Mouse (Mus musculus): ENCODE data around the gene Gldc. TPM values are rescaled to one million over a fixed set of nuclear protein-coding genes. Genes with fewer than 3 reads are reported as not detected.

Gene Gldc
- polyA plus RNA-seq, 1 experiment from 2014 or later = 5.0 TPM

GRCm38 (mm10) chr19:30118344-30119312, 56.6 kb downstream of the Gldc start:
- WGBS (ENCODE audit: insufficient replicate concordance) = 80% methylated on average over 17 of the region's 17 CpGs
- ATAC-seq (replicated peaks; ENCODE audit: insufficient number of reproducible peaks, low FRiP score, low TSS enrichment) = no peak
- no peak overlapping the region for H3K4me2 ChIP-seq
- H3K4me3 ChIP-seq (ENCODE audit: low read depth, low read length) = no peak overlapping the region
- H3K27me3 ChIP-seq (ENCODE audit: control insufficient read depth, insufficient read depth, low read length) = no peaks in the 10 kb centered on the region
- peaks cover 9% of the 10 kb centered on the region; the same call in 1 of the 2 replicates for H3K4me1 ChIP-seq (ENCODE audit: control insufficient read depth, insufficient read depth, low read length)
- H3K27ac ChIP-seq (ENCODE audit: low read depth, low read length) = peak overlapping the region; percentile 22; the same call in 1 of the 2 replicates
- H3K36me3 ChIP-seq (ENCODE audit: control insufficient read depth, insufficient read depth, low read length) = no peaks in the 10 kb centered on the region
- no peaks in the 10 kb centered on the region for H3K9me3 ChIP-seq (replicated peaks; ENCODE audit: control insufficient read depth, low read length)
- H3K9ac ChIP-seq (ENCODE audit: low read depth, low read length) = no peak overlapping the region

GRCm38 (mm10) chr19:30117775-30118174, 57.5 kb downstream of the Gldc start:
- Histone ChIP-seq H3K4me1 (ENCODE audit: control insufficient read depth, insufficient read depth, low read length) (peaks cover 9% of the 10 kb centered on the region; the same call in 1 of the 2 replicates), H3K9ac (ENCODE audit: low read depth, low read length) (no peak overlapping the region), H3K27me3 (ENCODE audit: control insufficient read depth, insufficient read depth, low read length) (no peaks in the 10 kb centered on the region), H3K4me3 (ENCODE audit: low read depth, low read length) (no peak overlapping the region), H3K36me3 (ENCODE audit: control insufficient read depth, insufficient read depth, low read length) (no peaks in the 10 kb centered on the region), H3K4me2 (no peak overlapping the region), H3K9me3 (replicated peaks; ENCODE audit: control insufficient read depth, low read length) (no peaks in the 10 kb centered on the region), H3K27ac (ENCODE audit: low read depth, low read length) (peak overlapping the region; percentile 22; the same call in 1 of the 2 replicates)
- ATAC-seq (replicated peaks; ENCODE audit: insufficient number of reproducible peaks, low FRiP score, low TSS enrichment) = no peak
- 47% methylated on average over 9 of the region's 9 CpGs for WGBS (ENCODE audit: insufficient replicate concordance)

GRCm38 (mm10) chr19:30117241-30117640, 58.0 kb downstream of the Gldc start:
- no peak for ATAC-seq (replicated peaks; ENCODE audit: insufficient number of reproducible peaks, low FRiP score, low TSS enrichment)

GRCm38 (mm10) chr19:30115606-30116005, 59.6 kb downstream of the Gldc start:
- WGBS (ENCODE audit: insufficient replicate concordance) = 76% methylated on average over 5 of the region's 5 CpGs
- H3K9ac ChIP-seq (ENCODE audit: low read depth, low read length) = no peak overlapping the region
- H3K27ac ChIP-seq (ENCODE audit: low read depth, low read length) = no peak overlapping the region
- H3K4me1 ChIP-seq (ENCODE audit: control insufficient read depth, insufficient read depth, low read length) = peaks cover 9% of the 10 kb centered on the region; the same call in 1 of the 2 replicates
- no peaks in the 10 kb centered on the region for H3K9me3 ChIP-seq (replicated peaks; ENCODE audit: control insufficient read depth, low read length)
- no peak for ATAC-seq (replicated peaks; ENCODE audit: insufficient number of reproducible peaks, low FRiP score, low TSS enrichment)
- H3K36me3 ChIP-seq (ENCODE audit: control insufficient read depth, insufficient read depth, low read length) = no peaks in the 10 kb centered on the region
- H3K4me2 ChIP-seq = no peak overlapping the region
- no peak overlapping the region for H3K4me3 ChIP-seq (ENCODE audit: low read depth, low read length)
- no peaks in the 10 kb centered on the region for H3K27me3 ChIP-seq (ENCODE audit: control insufficient read depth, insufficient read depth, low read length)

More at GRCm38 (mm10) chr19:30117241-30117640, 58.0 kb downstream of the Gldc start:
- H3K27ac ChIP-seq (ENCODE audit: low read depth, low read length) = 0 out of 2 replicates have a peak overlapping the region, but pooled peaks have one; percentile 54
- H3K4me1 ChIP-seq (ENCODE audit: control insufficient read depth, insufficient read depth, low read length) = peaks cover 9% of the 10 kb centered on the region; the same call in 1 of the 2 replicates
- no peaks in the 10 kb centered on the region for H3K27me3 ChIP-seq (ENCODE audit: control insufficient read depth, insufficient read depth, low read length)
- WGBS (ENCODE audit: insufficient replicate concordance) = 44% methylated on average over 4 of the region's 4 CpGs
- no peaks in the 10 kb centered on the region for H3K36me3 ChIP-seq (ENCODE audit: control insufficient read depth, insufficient read depth, low read length)
- H3K9ac ChIP-seq (ENCODE audit: low read depth, low read length) = no peak overlapping the region
- H3K4me3 ChIP-seq (ENCODE audit: low read depth, low read length) = no peak overlapping the region
- no peak overlapping the region for H3K4me2 ChIP-seq
- H3K9me3 ChIP-seq (replicated peaks; ENCODE audit: control insufficient read depth, low read length) = no peaks in the 10 kb centered on the region

- no peak for ATAC-seq (replicated peaks; ENCODE audit: insufficient number of reproducible peaks, low FRiP score, low TSS enrichment)
- H3K4me1 ChIP-seq (ENCODE audit: control insufficient read depth, insufficient read depth, low read length) = peaks cover 9% of the 10 kb centered on the region; the same call in 1 of the 2 replicates
- no peak overlapping the region for H3K9ac ChIP-seq (ENCODE audit: low read depth, low read length)
- no peaks in the 10 kb centered on the region for H3K36me3 ChIP-seq (ENCODE audit: control insufficient read depth, insufficient read depth, low read length)
- H3K9me3 ChIP-seq (replicated peaks; ENCODE audit: control insufficient read depth, low read length) = no peaks in the 10 kb centered on the region
- H3K27me3 ChIP-seq (ENCODE audit: control insufficient read depth, insufficient read depth, low read length) = no peaks in the 10 kb centered on the region
- no peak overlapping the region for H3K27ac ChIP-seq (ENCODE audit: low read depth, low read length)
- whole genome bisulfite sequencing (ENCODE audit: insufficient replicate concordance) = 63% methylated on average over 14 of the region's 14 CpGs
- no peak overlapping the region for H3K4me3 ChIP-seq (ENCODE audit: low read depth, low read length)
- no peak overlapping the region; the same call in 1 of the 2 replicates for H3K4me2 ChIP-seq
These were observed 60.2 kb downstream of the Gldc start for GRCm38 (mm10) chr19:30114919-30115441.

GRCm38 (mm10) chr19:30112961-30113688, 62.1 kb downstream of the Gldc start:
- Histone ChIP-seq H3K27ac (ENCODE audit: low read depth, low read length) (no peak overlapping the region), H3K27me3 (ENCODE audit: control insufficient read depth, insufficient read depth, low read length) (no peaks in the 10 kb centered on the region), H3K4me1 (ENCODE audit: control insufficient read depth, insufficient read depth, low read length) (peaks cover 8% of the 10 kb centered on the region; the same call in 1 of the 2 replicates), H3K9ac (ENCODE audit: low read depth, low read length) (no peak overlapping the region), H3K9me3 (replicated peaks; ENCODE audit: control insufficient read depth, low read length) (no peaks in the 10 kb centered on the region), H3K4me3 (ENCODE audit: low read depth, low read length) (no peak overlapping the region), H3K36me3 (ENCODE audit: control insufficient read depth, insufficient read depth, low read length) (no peaks in the 10 kb centered on the region), H3K4me2 (no peak overlapping the region)
- 88% methylated on average over 16 of the region's 16 CpGs for WGBS (ENCODE audit: insufficient replicate concordance)
- ATAC-seq (replicated peaks; ENCODE audit: insufficient number of reproducible peaks, low FRiP score, low TSS enrichment) = no peak

GRCm38 (mm10) chr19:30111421-30111820, 63.8 kb downstream of the Gldc start:
- ATAC-seq (replicated peaks; ENCODE audit: insufficient number of reproducible peaks, low FRiP score, low TSS enrichment) = no peak
- no peak overlapping the region for H3K9ac ChIP-seq (ENCODE audit: low read depth, low read length)
- peaks cover 3% of the 10 kb centered on the region; the same call in 1 of the 2 replicates for H3K4me1 ChIP-seq (ENCODE audit: control insufficient read depth, insufficient read depth, low read length)
- H3K27ac ChIP-seq (ENCODE audit: low read depth, low read length) = no peak overlapping the region
- H3K9me3 ChIP-seq (replicated peaks; ENCODE audit: control insufficient read depth, low read length) = no peaks in the 10 kb centered on the region
- H3K27me3 ChIP-seq (ENCODE audit: control insufficient read depth, insufficient read depth, low read length) = no peaks in the 10 kb centered on the region
- H3K4me2 ChIP-seq = no peak overlapping the region
- no peak overlapping the region for H3K4me3 ChIP-seq (ENCODE audit: low read depth, low read length)
- WGBS (ENCODE audit: insufficient replicate concordance) = 85% methylated on average over 3 of the region's 3 CpGs
- H3K36me3 ChIP-seq (ENCODE audit: control insufficient read depth, insufficient read depth, low read length) = 0 out of 2 replicates have a peak, but pooled peaks cover 2% of the 10 kb centered on the region

GRCm38 (mm10) chr19:30109122-30109521, 66.1 kb downstream of the Gldc start:
- Histone ChIP-seq H3K9me3 (replicated peaks; ENCODE audit: control insufficient read depth, low read length) (no peaks in the 10 kb centered on the region), H3K4me1 (ENCODE audit: control insufficient read depth, insufficient read depth, low read length) (no peaks in the 10 kb centered on the region), H3K9ac (ENCODE audit: low read depth, low read length) (no peak overlapping the region), H3K4me3 (ENCODE audit: low read depth, low read length) (no peak overlapping the region), H3K36me3 (ENCODE audit: control insufficient read depth, insufficient read depth, low read length) (0 out of 2 replicates have a peak, but pooled peaks cover 2% of the 10 kb centered on the region), H3K27ac (ENCODE audit: low read depth, low read length) (no peak overlapping the region), H3K4me2 (no peak overlapping the region), H3K27me3 (ENCODE audit: control insufficient read depth, insufficient read depth, low read length) (no peaks in the 10 kb centered on the region)
- ATAC-seq (replicated peaks; ENCODE audit: insufficient number of reproducible peaks, low FRiP score, low TSS enrichment) = no peak
- WGBS (ENCODE audit: insufficient replicate concordance) = 78% methylated on average over 6 of the region's 6 CpGs
